Mouse (Mus musculus): ENCODE measurements around the gene Klf13.
A peak's percentile ranks its signal among the peaks of the same experiment; 100 is the strongest.

Gene Klf13

DNA sequence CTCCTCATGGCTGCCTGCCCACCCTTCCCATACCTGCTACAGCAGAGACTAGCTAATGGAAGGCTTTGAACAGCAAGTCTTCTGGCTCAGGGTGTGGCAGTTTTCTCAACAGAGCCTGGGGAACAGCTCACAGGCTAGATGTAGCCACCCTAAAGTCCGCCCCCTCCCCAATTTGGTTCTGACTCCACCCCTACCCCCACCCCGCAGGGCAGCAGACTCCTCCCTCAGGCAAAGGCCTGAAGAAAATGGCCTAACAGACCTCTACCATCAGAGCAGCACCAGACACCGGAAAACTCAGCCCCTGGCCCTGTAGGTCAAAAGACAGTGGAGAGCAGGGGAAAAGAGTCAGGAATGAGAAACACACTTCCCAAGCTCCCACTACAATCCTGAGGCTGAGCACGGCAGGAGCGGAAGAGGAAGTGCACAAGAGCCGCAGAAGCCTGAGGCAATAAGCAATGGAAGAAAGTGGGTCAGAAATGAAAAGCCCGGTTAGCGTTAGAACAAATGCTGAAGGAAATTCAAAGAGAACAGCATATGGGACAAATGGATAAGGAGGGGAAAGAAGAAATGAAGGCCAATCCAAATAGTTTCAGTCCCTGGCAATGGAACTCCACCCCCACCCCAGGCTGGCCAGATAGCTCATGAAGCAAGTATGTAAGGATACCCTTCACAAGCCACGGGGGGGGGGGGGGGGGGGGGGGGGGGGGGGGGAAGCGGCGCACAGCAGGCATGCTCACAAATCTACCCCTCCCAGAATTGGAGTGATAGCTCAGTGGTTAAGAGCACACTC, 30.0 kb downstream of the Klf13 start:
- DNase-seq (ENCODE audit: low read depth, low spot score), result no peak

DNA sequence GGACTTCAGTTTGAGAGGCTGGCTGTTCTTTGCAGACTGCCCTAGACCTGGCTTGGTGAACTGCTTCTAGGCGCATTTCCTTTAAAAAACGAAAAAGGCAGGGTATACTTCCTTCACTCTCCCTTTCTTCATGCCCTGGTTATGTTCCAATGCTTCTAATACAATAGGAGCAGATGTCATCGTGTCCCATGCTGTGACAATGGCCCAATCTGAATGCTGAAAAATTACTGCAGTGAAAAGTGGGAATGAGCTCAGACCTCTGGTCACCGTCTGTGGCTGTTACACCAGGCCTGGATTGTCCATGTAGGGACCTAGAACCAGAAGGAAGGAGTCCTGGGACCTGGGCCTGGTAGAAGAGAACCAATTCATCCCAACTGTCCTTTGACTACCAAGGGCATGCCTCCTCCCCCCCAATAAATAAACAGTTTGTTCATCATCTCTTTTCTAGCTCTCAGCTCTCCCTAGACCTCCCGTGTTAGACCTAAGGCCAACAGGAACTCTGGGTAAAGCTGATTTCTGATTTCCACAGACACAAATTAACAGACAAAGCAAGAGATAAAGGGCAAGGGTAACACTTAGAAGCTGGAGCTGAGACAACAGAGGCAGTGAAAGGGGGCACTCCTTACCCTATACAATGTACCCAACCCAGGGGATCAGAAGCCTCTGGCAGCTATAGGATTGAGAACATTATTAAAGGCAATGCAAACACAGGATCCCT, 30.8 kb downstream of the Klf13 start:
- no peak for DNase-seq (ENCODE audit: low read depth, low spot score)

DNA sequence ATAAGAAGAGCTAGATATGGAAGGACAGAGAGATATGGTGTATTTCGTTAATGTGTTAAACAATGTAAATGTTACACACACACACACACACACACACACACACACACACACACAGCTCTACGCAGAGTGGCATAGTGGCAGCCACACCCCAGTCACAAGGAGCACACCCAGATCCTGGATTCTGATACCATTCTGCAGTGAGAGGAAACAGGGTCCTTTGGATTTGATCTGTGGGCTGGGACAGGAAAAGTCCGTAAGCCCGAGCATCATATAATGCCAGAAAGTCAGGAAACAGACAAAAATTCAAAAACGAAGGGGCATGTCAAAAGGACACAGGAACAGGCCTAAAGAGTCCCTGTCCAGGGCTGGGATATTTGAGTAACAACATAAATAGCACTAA, 33.1 kb downstream of the Klf13 start:
- no peak for DNase-seq (ENCODE audit: low read depth, low spot score)

DNA sequence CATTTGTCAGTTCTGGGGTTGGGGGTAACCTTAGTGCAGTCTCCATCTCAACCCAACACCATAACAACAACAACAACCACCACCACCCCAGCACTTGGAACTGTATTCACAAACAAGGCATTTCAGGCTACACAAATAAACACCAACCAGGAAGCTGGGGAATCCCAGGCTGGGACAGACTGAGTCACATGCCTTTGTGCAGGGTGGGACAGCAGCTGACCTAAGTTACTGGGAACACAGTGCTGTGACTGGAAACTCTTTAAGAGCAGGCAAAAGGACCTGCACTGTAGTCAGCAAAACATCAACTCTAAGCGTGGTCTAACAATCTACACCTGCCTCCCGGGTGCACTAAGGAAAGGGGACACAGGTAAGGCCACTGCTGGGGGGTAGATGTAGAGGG, 33.5 kb downstream of the Klf13 start:
- no peak for DNase-seq (ENCODE audit: low read depth, low spot score)

DNA sequence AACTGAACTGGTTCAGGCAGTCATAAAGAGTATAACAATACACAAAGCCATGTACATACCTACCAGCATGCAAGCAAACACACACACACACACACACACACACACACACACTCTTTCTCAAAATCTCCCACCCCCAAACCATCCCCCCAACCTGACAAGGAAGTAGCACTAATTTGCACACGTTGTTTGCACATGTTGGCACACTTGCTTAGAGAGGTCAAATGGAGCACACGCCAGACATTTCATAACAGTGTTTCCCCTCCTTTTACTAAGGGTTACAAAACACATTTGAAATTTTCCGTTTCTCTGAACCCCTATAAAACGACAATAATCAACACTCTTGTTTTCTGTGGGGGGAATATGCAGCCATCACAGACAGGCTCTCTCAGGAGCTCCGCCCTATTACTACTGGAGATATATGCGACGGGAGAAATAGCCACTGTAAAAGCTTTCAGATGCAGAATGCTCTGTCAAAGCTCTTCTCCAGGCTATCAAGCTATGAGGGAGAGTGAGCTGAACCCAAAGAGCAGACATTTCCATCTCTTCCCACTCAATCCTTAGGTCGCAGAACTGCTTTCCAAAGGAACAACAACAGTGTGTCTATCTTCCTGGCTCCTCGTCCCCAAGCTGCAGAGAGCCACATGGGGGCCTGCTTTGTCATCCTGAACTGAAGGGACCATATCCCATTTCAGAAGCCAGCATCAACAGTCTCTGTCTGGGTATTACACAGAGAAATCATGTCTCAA, 34.9 kb downstream of the Klf13 start:
- DNase-seq (ENCODE audit: low read depth, low spot score), result no peak

DNA sequence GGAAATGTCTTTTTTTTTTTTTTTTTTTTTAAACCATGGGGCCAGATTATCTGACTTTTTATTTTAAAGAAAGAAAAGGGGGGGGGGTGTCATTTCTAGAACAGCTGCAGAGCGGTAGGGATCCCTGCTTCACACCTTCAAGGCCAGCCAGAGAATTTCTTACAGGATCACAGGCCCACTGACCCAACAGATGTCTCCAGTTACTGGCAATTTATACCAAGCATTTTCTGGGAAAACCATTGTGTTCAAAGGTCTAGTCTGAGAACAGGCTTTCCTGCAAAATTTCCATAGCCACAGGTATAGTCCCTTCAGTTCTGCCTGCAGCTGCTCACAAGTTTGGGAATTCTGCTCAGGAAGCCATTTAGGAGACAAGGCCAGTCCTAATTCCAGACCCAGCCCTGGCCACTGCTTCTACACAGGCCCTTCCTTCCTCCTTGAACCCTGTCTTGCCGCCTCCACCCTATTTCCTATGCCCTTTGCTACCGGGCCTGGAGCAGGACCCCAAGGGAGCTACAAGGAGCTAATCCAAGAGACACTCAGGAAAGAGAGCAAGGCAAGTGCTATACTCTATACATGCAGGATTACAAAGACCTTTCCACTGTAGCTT, 36.0 kb downstream of the Klf13 start:
- DNase-seq (ENCODE audit: low read depth, low spot score), result no peak

DNA sequence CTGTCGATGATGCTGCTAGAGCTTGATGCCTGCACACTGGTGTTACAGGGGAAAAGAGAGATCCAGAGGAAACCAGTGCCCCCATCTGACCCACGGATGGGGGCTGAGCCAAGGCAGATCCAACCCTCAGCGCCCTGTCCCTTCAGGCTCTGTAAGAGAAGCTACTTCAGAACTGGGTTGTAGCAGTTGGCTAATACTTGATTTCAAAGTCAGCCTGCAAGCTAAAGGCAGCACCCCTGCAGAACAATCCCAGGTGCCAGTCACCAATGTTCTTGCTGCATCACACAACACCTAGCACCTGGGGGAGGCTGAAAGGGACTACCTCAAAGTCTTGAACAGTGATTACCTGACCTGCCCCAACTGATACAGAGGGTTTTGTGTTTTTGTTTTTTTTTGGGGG, 36.8 kb downstream of the Klf13 start:
- no peak for DNase-seq (ENCODE audit: low read depth, low spot score)

DNA sequence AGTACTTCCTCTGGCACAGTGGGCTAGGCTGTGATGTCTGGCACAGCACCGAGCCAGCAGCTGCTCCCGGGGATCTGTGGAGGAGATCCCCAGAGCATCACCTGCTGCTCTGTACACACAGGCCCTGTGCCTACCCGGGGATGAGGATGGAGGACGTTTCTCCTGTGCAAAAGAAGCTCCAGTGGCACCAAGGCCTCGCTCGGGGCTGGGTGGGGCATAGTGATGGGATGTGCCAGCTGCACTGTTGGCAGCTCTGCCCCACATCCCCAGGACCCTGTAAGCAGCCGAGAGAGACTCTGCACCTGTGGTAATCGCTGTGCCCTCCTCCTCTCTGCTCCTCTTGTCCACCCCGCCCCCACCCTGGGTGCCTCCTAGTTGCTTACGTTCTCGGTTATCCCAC, 37.4 kb downstream of the Klf13 start:
- DNase-seq (ENCODE audit: low read depth, low spot score), result no peak

DNA sequence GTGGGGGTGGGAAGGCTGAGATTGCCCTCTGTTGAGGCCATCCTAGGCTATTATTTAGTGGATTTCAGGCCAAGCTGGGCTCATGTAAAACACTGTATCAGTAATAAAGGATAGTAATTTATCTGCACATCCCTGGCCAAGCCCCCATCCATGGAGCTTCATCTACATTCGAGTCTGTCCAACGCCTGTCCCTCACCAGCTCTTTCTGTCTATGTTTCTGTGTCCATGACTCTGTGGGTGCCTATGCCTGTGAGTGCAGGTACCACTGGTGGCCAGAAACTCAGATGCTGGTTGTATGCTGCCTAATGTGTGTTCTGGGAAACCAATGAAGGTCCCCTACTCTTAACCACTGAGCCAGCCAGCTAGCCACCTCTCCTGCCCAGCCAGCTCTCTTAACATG, 38.3 kb downstream of the Klf13 start:
- no peak for DNase-seq (ENCODE audit: low read depth, low spot score)

DNA sequence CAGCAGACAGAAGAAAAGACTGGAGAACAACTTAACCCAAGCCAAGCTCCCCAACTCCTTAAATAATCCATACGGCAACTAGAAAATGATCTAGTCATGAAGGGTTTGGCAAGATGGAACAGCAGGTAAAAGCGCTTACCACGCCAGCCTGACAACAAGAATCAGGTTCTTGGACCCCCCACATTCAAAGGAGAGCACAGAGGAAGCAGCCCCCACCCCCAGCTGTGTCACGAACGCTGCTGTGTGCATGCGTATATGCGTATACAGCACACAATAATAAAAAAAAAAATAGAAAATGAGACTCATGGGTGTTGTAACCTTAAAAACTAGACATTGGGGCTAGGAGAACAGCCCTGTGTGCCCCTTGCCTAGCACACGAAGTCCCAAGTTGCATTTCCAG, 38.8 kb downstream of the Klf13 start:
- no peak for DNase-seq (ENCODE audit: low read depth, low spot score)

DNA sequence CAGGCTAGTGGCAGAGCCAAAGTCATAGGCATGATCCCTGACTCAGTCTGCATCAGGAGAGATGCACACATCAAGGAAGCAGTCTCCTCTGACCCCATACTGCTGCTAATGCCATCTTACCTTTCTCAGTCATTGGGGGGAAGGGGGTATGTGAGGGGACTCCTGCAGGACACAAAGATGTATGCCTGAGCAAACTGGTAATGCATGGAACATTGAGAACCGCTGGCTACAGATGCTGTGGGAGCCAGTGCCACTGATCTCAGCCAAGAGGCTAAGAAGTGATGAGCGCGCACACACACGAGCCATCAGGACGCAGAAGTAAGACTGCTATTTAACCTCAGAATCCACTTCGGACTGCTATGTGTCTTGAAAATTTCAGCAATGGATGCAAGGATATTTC, 40.5 kb downstream of the Klf13 start:
- DNase-seq (ENCODE audit: low read depth, low spot score), result no peak

DNA sequence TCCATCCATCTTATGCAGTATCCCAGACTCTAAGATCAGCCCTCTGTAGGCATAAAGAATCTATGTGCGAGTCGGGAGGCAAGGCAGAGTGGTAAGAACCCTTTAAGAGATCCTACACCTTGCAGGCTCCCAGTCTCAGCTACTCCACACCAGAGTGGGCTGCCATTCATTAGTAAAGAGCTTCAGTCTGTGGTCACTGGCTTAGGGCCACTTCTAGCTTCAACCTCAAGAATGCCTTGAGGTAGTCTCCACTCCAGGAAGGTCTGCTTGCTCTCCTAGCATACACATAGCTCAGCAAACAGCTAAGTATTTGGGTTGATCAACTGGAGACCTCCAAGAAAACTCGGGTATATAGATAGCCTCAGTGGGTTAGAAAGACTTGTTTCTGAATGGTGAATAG, 41.1 kb downstream of the Klf13 start:
- no peak for DNase-seq (ENCODE audit: low read depth, low spot score)

DNA sequence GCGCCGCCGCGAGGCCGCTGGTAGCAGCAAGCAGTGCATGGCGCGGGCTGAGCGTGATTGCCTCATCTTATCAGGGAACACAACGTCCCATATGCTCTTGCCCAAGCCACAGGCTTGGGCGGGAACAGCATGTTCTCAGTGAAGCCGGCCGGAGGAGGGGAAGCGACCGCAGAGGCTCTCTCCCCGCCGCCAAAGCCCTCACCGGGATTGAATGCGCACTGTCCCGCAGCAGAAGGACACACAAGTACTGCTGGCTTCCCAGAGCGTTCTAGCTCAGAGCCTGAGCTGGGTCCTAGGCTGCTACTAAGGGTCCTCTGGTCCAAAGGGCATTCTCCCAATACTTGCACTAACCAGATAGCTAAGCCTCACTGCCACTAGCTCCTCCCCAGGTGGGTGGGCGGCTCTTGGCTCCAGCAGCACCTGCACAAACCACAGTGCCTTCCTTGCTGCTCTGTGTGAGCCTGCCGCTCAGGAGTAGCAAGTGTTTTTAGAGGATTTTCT, 41.7 kb downstream of the Klf13 start:
- peak; percentile 74 for DNase-seq (ENCODE audit: low read depth, low spot score)

DNA sequence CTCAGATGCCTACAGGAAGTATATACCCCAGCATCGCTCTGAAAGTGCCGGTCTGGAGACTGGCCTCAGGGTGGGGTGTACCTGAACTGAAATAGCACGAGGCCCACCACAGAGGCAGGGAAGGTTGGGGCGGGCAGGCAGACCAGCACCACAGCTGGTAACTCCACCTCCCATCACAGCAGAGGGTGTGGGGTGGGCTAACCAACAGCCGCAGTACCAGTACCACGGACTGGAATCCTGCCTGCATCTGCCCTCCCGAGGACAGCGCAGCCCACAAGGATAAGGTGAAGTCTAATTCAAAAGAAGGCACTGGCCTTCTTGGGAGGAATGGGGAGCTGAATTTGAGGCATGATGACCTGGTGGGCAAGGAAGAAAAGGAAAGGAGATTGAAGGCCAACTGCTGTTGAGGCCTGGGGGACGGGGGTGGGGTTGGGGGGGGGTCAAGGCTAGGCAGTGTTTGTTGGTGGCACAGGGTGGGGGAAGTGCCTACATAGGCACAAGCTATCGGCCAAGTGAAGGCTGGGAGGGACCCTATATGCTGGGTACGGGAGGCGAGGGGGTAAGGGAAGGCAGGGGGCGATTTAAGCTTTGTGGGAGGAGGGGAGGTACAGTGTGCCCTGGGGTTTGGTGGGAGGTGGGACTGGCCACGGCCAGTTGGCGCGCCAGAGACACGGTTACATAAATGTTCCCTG, 42.3 kb downstream of the Klf13 start:
- DNase-seq (ENCODE audit: low read depth, low spot score), result peak; percentile 18

DNA sequence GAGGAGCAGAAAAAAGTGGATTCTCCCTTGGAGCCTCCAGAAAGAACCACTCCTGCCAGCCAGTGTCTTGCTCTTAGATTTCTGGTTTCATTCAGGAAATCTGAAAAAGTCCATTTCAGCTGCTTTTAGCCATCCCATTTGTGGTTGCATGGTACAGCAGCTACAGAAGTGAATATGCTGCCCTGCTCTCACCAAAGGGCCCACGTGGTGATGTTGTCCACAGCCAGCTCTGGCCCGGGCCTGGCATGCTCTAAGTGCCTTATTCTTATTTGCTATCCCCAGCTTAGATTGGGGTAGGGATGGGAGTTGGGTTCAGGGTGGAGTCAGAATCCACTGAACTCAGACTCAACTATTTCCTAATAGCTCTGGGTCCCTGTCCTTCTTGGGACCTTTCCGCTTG, 43.5 kb downstream of the Klf13 start:
- no peak for DNase-seq (ENCODE audit: low read depth, low spot score)

DNA sequence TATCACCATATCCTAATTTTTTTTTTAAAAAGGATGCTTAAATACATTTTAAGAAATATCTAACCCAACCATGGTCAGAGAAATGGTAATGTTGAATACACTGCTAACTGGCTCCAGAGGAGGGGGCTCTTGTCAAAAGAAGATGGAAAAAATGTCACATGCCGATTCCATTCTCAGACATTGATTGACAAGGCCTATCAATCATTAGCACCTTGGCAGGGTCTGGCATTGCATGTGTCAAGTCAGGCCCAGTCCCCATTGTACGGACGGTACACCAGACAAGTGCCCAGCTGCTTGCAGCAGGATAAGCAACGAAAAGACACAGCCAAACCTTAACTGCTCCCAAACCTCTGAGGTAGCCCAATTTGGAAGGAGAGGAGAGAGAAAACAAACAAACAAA, 44.1 kb downstream of the Klf13 start:
- DNase-seq (ENCODE audit: low read depth, low spot score), result peak; percentile 14

DNA sequence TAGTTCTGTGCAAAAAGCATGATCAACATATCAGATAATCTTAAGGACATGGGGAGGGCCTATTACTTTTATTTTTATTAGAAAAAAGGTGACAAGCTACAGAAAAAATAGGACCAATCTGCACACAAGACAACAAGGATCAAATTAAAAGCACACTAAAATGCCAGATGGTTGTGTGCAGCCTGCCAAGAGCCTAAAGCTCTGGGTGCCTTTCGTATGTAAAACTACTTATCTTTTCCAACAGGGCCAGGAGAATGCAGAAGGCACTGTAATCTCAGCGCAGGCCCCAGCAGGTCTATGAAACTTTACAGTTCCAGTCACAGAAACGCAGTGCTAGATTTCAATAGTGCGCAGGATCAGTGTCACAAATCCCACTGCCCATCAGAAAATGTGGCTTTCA, 45.0 kb downstream of the Klf13 start:
- DNase-seq (ENCODE audit: low read depth, low spot score), result no peak

DNA sequence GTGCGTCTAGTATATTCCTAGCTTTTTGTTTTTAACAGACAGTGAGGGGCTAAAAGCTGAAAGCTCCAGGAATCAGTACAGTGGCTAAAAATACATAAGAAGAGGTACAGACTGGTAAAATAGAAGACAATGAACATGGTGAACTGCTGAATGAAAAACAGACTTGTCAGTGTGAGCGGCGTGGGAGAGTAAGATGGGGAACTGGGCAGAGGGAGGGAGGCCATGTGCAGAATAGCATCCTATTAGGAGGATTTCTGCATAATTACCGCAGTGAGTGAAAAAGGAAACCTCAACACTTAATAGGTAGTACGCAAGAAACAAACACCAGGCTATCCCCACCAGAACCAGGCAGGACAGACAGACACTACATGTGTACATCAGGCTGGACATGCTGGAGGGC, 45.5 kb downstream of the Klf13 start:
- no peak for DNase-seq (ENCODE audit: low read depth, low spot score)

DNA sequence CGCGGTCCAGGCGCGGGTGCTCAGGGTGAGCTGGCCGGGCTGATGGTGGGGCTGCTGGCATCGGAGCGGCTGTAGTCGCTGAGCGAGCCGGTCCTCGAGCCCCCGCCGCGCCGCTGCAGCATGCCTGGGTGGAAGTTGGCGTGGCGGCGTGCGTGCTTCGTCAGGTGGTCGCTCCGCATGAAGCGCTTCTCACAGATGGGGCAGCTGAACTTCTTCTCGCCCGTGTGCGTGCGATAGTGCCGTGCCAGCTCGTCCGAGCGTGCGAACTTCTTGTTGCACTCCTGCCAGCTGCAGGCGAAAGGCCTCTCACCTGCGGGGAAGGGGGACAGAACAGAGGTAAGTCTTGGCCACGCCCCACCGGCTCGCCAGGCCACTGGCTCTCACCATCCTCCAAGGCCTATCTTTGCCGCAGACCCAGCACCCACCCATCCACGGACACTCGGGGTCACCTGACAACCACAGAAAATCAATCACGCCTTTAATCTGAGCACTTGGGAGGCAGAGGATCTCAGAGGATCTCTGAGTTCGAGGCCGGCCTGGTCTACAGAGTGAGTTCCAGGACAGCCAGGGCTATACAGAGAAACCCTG, 47.1 kb downstream of the Klf13 start:
- no peak for DNase-seq (ENCODE audit: low read depth, low spot score)

DNA sequence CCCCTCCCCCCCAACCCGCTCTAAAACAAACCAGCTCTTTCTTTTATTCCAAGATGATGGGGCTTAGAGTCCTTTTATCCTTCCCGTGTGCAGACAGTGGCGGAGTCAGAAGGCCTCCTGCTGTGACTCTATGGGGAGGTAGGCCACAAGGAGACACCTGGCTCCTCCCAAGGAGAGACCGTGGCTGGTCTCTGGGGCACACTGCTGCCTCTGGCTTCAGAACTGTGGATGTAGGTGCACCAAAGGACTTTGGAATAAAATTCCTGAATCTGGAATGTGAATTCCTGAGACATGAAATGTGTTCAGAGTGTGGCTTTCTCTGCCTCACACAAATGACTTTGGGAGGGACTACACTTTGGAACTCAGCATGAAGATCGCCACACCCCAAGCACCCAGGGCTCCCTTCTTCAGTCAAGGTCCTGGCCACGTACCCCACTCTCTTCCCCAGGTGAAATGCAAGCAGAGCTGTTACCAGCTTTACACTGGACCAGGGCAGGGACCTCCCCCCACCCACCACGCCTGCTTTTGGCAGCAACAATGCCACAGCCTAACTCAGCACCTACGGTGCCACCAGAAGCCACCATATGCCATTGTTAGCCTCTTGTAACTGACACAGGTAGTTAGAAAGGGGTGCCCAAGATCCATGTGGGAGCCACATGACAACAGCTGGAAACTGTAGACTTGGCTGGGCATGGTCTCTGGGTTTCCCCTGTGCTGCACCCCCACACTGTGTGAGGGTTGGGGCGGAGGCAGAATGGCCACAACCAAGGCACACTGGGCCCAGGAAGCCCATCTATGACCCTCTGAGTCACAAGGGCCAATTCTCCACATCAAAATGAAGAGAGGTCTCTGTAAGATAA, 49.4 kb downstream of the Klf13 start:
- no peak for DNase-seq (ENCODE audit: low read depth, low spot score)

Data from CD4-positive, CD25-positive, alpha-beta regulatory T cell, adult 2 months (primary cell).